Mouse (Mus musculus) bone marrow macrophage, adult 2 months (primary cell): ENCODE measurements around the gene Zc3h12c.

Experiments used
- CTCF ChIP-seq: IDR thresholded peaks from 2 replicates; pipeline ENCODE4 v1.5.1; 2012; ENCODE audit warnings: low read depth, mild to moderate bottlenecking, low read length, moderate library complexity
- POLR2A ChIP-seq: IDR thresholded peaks from 2 replicates; pipeline ENCODE4 v1.6.1; 2012; ENCODE audit warnings: mild to moderate bottlenecking, low read depth, low read length, borderline replicate concordance

DNA sequence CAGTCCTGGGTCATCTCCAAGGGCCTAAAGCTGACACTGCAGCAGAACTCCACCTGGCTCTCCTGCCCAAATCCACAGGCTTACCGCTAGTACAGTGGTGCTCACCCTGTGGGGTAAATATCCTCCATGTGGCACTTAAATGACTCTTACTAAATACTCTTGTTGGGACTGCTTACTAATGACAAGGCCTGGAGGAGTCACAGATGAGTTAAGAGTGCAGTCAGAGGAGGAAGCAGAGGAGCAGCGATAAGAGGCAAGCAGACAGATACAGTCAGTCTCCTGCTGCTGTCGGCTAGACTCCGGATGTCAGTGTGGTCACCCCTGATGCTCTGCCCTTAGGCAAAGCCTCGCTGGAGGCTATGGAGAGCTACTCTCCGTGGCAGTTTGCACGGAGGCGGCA is 75.3 kb downstream of the Zc3h12c start:
- TF ChIP-seq POLR2A (no peak), CTCF (no peak)
